20 mouse cellular contexts compared by ENCODE assay signal in the genomic region with DNA sequence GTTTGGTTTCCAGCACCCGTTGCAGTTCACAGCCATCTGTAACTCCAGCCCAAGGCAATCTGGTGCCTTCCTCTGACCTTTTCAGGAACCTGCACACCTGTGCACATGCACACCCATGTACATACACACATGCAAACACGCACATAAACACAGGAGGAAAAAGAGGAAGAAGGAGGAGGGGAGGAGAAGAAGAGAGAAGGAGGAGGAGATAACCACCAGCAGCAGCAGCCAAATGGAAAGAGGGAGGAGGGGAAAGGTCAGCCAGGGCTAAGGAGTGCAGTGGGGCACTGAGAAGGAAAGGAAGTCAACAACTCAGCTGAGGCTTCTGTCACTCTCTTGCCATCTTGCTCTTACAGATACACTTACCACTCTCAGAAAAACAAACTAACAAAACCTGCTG. TPM values are rescaled to one million over a fixed set of nuclear protein-coding genes. Genes with fewer than 3 reads are reported as not detected.
DNase-seq lines count a peak whose midpoint lies in the region; ATAC-seq lines count a peak whose summit lies in the region.
"Had no signal": no experiment of that assay in that cellular context is flagged by ENCODE, and none has a peak within 500 bp of the region (broad histone marks: within the 10 kb centered on the region; RNA-seq: fewer than 3 reads in every experiment).

No protein-coding gene starts in this region.

- H3K9ac ChIP-seq in kidney, embryonic 14.5 days (ENCODE audit: low read depth, low read length) = no peak overlapping the region
- H3K9ac ChIP-seq in intestine, embryonic 16.5 days (ENCODE audit: low read depth, low read length) = no peak overlapping the region
- H3K9ac ChIP-seq: hindbrain, embryonic 15.5 days; liver, embryonic 15.5 days; neural tube, embryonic 15.5 days had no signal

- H3K4me2 ChIP-seq in kidney, embryonic 14.5 days (replicated peaks; ENCODE audit: low read depth, low read length) = no peak overlapping the region
- no peak overlapping the region for H3K4me2 ChIP-seq in intestine, embryonic 16.5 days (ENCODE audit: low read depth, low read length)
- H3K4me2 ChIP-seq: hindbrain, embryonic 15.5 days; liver, embryonic 15.5 days; neural tube, embryonic 15.5 days had no signal

- H3K36me3 ChIP-seq in kidney, embryonic 14.5 days (ENCODE audit: control insufficient read depth, insufficient read depth, low read length) = no peaks in the 10 kb centered on the region
- H3K36me3 ChIP-seq in intestine, embryonic 16.5 days (ENCODE audit: control insufficient read depth, insufficient read depth, low read length) = no peaks in the 10 kb centered on the region
- H3K36me3 ChIP-seq: hindbrain, embryonic 15.5 days; liver, embryonic 15.5 days had no signal

- DNase-seq in kidney, postnatal 10 days = peak; percentile 54
- DNase-seq in spleen, postnatal 36 days (ENCODE audit: low spot score in 2 of 2) = peak; percentile 37 to 48
- no peak for DNase-seq in spleen, postnatal 10 days (ENCODE audit: low spot score in 2 of 2)
- DNase-seq in kidney, postnatal 36 days = peak; percentile 24 to 25
- DNase-seq in layer of hippocampus, adult 8-10 months (ENCODE audit: low spot score in 2 of 2) = no peak
- DNase-seq: adrenal gland, postnatal 25 days; cerebellum, postnatal 10 days; thymus, postnatal 4 days had no signal

- H3K27me3 ChIP-seq in kidney, embryonic 14.5 days (ENCODE audit: control insufficient read depth, insufficient read depth, low read length) = no peaks in the 10 kb centered on the region
- H3K27me3 ChIP-seq in intestine, embryonic 16.5 days (replicated peaks; ENCODE audit: control insufficient read depth, insufficient read depth, low read length) = no peaks in the 10 kb centered on the region
- H3K27me3 ChIP-seq: hindbrain, embryonic 15.5 days; liver, embryonic 15.5 days; neural tube, embryonic 15.5 days had no signal

- WGBS in kidney, embryonic 14.5 days = 48% methylated on average over 2 of the region's 2 CpGs
- 57% methylated on average over 2 of the region's 2 CpGs for WGBS in intestine, embryonic 16.5 days

- H3K4me1 ChIP-seq in kidney, embryonic 14.5 days (ENCODE audit: control insufficient read depth, insufficient read depth, low read length) = no peaks in the 10 kb centered on the region; the same call in 1 of the 2 replicates
- no peaks in the 10 kb centered on the region for H3K4me1 ChIP-seq in intestine, embryonic 16.5 days (ENCODE audit: control insufficient read depth, insufficient read depth, low read length)
- H3K4me1 ChIP-seq: hindbrain, embryonic 15.5 days; neural tube, embryonic 15.5 days had no signal

- no peak overlapping the region for H3K27ac ChIP-seq in kidney, embryonic 14.5 days (ENCODE audit: low read depth, low read length)
- no peak overlapping the region for H3K27ac ChIP-seq in intestine, embryonic 16.5 days (ENCODE audit: low read length)
- H3K27ac ChIP-seq: hindbrain, embryonic 15.5 days; liver, embryonic 15.5 days; neural tube, embryonic 15.5 days had no signal

- ATAC-seq in kidney, embryonic 14.5 days (ENCODE audit: low FRiP score, low TSS enrichment) = no peak; the same call in 1 of the 2 replicates
- no peak for ATAC-seq in intestine, embryonic 16.5 days
- ATAC-seq: forebrain, embryonic 14.5 days had no signal

- H3K4me3 ChIP-seq in kidney, embryonic 14.5 days (ENCODE audit: low read length) = no peak overlapping the region
- no peak overlapping the region for H3K4me3 ChIP-seq in intestine, embryonic 16.5 days (ENCODE audit: low read length)
- H3K4me3 ChIP-seq: hindbrain, embryonic 15.5 days; liver, embryonic 15.5 days; neural tube, embryonic 15.5 days had no signal

- no peaks in the 10 kb centered on the region for H3K9me3 ChIP-seq in kidney, embryonic 14.5 days (ENCODE audit: control insufficient read depth, low read length)
- H3K9me3 ChIP-seq in intestine, embryonic 16.5 days (ENCODE audit: control insufficient read depth, low read length) = no peaks in the 10 kb centered on the region
- H3K9me3 ChIP-seq: hindbrain, embryonic 15.5 days; liver, embryonic 15.5 days; neural tube, embryonic 15.5 days had no signal

RNA-seq across cellular contexts. Expression of gene Cyp4f18, which starts 28.4 kb away (rescaled TPM):
- 0.86 and 1.2 TPM in 2 replicates for polyA plus RNA-seq in kidney, embryonic 14.5 days (2014; fragmentation: Nextera tagmentation; extraction: Ambion mirVana)
- total RNA-seq in layer of hippocampus, adult 8-10 months (2022) = not detected
- 3.3 and 3.8 TPM in 2 replicates for polyA plus RNA-seq in intestine, embryonic 16.5 days (2015; fragmentation: Nextera tagmentation; extraction: Ambion mirVana)
- total RNA-seq: left cerebral cortex, adult 18-20 months had no signal

RNA-seq across cellular contexts. Expression of gene Zfp961, which starts 30.2 kb away (rescaled TPM):
- 28.3 and 32.4 TPM in 2 replicates for polyA plus RNA-seq in kidney, embryonic 14.5 days (2014; fragmentation: Nextera tagmentation; extraction: Ambion mirVana)
- total RNA-seq in layer of hippocampus, adult 8-10 months (2022) = 10 to 100 TPM; 17.4 to 22.9 (median 17.9) TPM
- 24.9 and 25.0 TPM in 2 replicates for polyA plus RNA-seq in intestine, embryonic 16.5 days (2015; fragmentation: Nextera tagmentation; extraction: Ambion mirVana)

RNA-seq across cellular contexts. Expression of gene Olfr372, which starts 60.0 kb away (rescaled TPM):
- not detected in 2 replicates for polyA plus RNA-seq in kidney, embryonic 14.5 days (2014; fragmentation: Nextera tagmentation; extraction: Ambion mirVana)
- not detected for total RNA-seq in layer of hippocampus, adult 8-10 months (2022)
- polyA plus RNA-seq in intestine, embryonic 16.5 days (2015; fragmentation: Nextera tagmentation; extraction: Ambion mirVana) = not detected in 2 replicates
- total RNA-seq: adrenal gland, postnatal 25 days; left cerebral cortex, adult 18-20 months had no signal
- polyA plus RNA-seq: forebrain, embryonic 14.5 days; gonadal fat pad, adult 2 months; heart, embryonic 16.5 days; large intestine, adult 2 months; limb, embryonic 11.5 days; liver, embryonic 15.5 days; neural tube, embryonic 15.5 days; small intestine, adult 2 months had no signal

Comparison
In these comparisons a context has a peak if more than half of its experiments do, and no peak if none do; other contexts are left out.
1. DNase-seq: peak in kidney, postnatal 10 days (single experiment), spleen, postnatal 36 days (2 of 2) and kidney, postnatal 36 days (2 of 2); none in spleen, postnatal 10 days (0 of 2) and layer of hippocampus, adult 8-10 months (0 of 2).